Mouse (Mus musculus) stomach, adult 2 months (tissue): ENCODE results near the gene Trnt1. TPM values are rescaled to one million over a fixed set of nuclear protein-coding genes. Genes with fewer than 3 reads are reported as not detected.

Experiments used
- polyA plus RNA-seq: library from polyadenylated mRNA; depleted of rRNA; stranded (reverse); fragments of >200 nt; gene quantifications from 2 replicates; pipeline ENCODE4 v1.2.3, GENCODE M21; 2012; rRNA removed

Gene Trnt1
- 1.7 and 3.9 TPM in 2 replicates for polyA plus RNA-seq

GRCm38 (mm10) chr6:106768640-106769289 lies at the start of gene Trnt1:
Gene Trnt1 (plus strand): TSS chr6:106769120.

GRCm38 (mm10) chr6:106748887-106749388 lies 20.0 kb upstream of the Trnt1 start, which contains the start of gene Il5ra:
Gene Il5ra (minus strand): TSS chr6:106749037.

GRCm38 (mm10) chr6:106799333-106800226 lies 30.7 kb downstream of the Trnt1 start, which contains the start of gene Crbn:
Gene Crbn (minus strand): TSS chr6:106800077.

Other genes starting within 250 kb of the Trnt1 start
- not detected in 2 replicates for gene Il5ra, start 20.1 kb upstream of the Trnt1 start, polyA plus RNA-seq
- 0.81 and 4.0 TPM in 2 replicates for gene Crbn, start 31.0 kb downstream of the Trnt1 start, polyA plus RNA-seq